Comparison of ENCODE assay signal across 20 mouse cellular contexts in genomic region chr14:118944702-118945101, GRCm38 (mm10). TPM values are rescaled to one million over a fixed set of nuclear protein-coding genes. Genes with fewer than 3 reads are reported as not detected.
DNase-seq lines count a peak whose midpoint lies in the region; ATAC-seq lines count a peak whose summit lies in the region.
"Had no signal": no experiment of that assay in that cellular context is flagged by ENCODE, and none has a peak within 500 bp of the region (broad histone marks: within the 10 kb centered on the region; RNA-seq: fewer than 3 reads in every experiment).

No protein-coding gene starts in this region.

- no peak overlapping the region for H3K4me3 ChIP-seq in heart, embryonic 10.5 days
- H3K4me3 ChIP-seq: embryonic facial prominence, embryonic 10.5 days; embryonic facial prominence, embryonic 12.5 days; forebrain, embryonic 13.5 days; forebrain, embryonic 15.5 days had no signal

- no peaks in the 10 kb centered on the region for H3K9me3 ChIP-seq in heart, embryonic 10.5 days
- H3K9me3 ChIP-seq: embryonic facial prominence, embryonic 10.5 days; embryonic facial prominence, embryonic 12.5 days; forebrain, embryonic 13.5 days; forebrain, embryonic 15.5 days had no signal

- ATAC-seq in granulocyte monocyte progenitor cell, adult 5-6 weeks (replicated peaks; ENCODE audit: poor library complexity, severe bottlenecking), result peak; percentile 62
- peak; percentile 60 for ATAC-seq in megakaryocyte progenitor cell, adult 5-6 weeks (replicated peaks; ENCODE audit: poor library complexity)
- ATAC-seq: forebrain, embryonic 13.5 days; forebrain, embryonic 15.5 days; forebrain, postnatal 0 days had no signal

- peaks cover 23% of the 10 kb centered on the region; the same call in 1 of the 2 replicates for H3K4me1 ChIP-seq in heart, embryonic 10.5 days

- H3K36me3 ChIP-seq in heart, embryonic 10.5 days, result no peaks in the 10 kb centered on the region
- H3K36me3 ChIP-seq: embryonic facial prominence, embryonic 10.5 days; embryonic facial prominence, embryonic 12.5 days; forebrain, embryonic 15.5 days had no signal

- no peaks in the 10 kb centered on the region for H3K27me3 ChIP-seq in heart, embryonic 10.5 days (ENCODE audit: insufficient read depth, poor library complexity, severe bottlenecking)
- H3K27me3 ChIP-seq: embryonic facial prominence, embryonic 12.5 days; forebrain, embryonic 13.5 days; forebrain, embryonic 15.5 days had no signal

- 83% methylated on average over 2 of the region's 2 CpGs for WGBS in heart, embryonic 10.5 days

- DNase-seq in heart, embryonic 10.5 days (ENCODE audit: low spot score), result peak; percentile 52
- DNase-seq in heart, postnatal 4 days, result no peak
- DNase-seq in 416B (ENCODE audit: low read depth), result peak; percentile 46
- no peak for DNase-seq in B cell, adult 2 months
- DNase-seq in adrenal gland, postnatal 25 days, result no peak
- DNase-seq: adrenal gland, adult 2 months; adrenal gland, postnatal 10 days; adrenal gland, postnatal 36 days; cerebellum, adult 11-12 months; cerebellum, adult 2 months; cerebellum, adult 9-10 months; cerebellum, postnatal 10 days; cerebellum, postnatal 25 days; forebrain, postnatal 0 days had no signal

- no peak overlapping the region for H3K27ac ChIP-seq in heart, embryonic 10.5 days
- H3K27ac ChIP-seq: embryonic facial prominence, embryonic 10.5 days; embryonic facial prominence, embryonic 12.5 days; forebrain, embryonic 13.5 days; forebrain, embryonic 15.5 days had no signal

RNA-seq across cellular contexts. Expression of gene Dnajc3, which starts 6.9 kb away (rescaled TPM):
- polyA plus RNA-seq in heart, embryonic 10.5 days (2016; fragmentation: Nextera tagmentation; extraction: Ambion mirVana), result 38.0 and 44.3 TPM in 2 replicates
- 10 to 100 TPM; 28.1 to 28.4 TPM for total RNA-seq in heart, postnatal 4 days (2021)
- total RNA-seq in granulocyte monocyte progenitor cell, adult 5-6 weeks (2014; fragmentation: Nextera tagmentation), result 58.0 and 62.4 TPM in 2 replicates
- total RNA-seq in granulocyte monocyte progenitor cell, adult 5-6 weeks (2017), result 128 and 142 TPM in 2 replicates
- total RNA-seq in megakaryocyte progenitor cell, adult 5-6 weeks (2015), result 69.2 and 72.5 TPM in 2 replicates
- total RNA-seq in megakaryocyte progenitor cell, adult 5-6 weeks (2017), result 116 and 124 TPM in 2 replicates
- total RNA-seq in adrenal gland, postnatal 25 days (2021), result 58.1 and 60.6 TPM in 2 replicates

RNA-seq across cellular contexts. Expression of gene Dzip1, which starts 19.4 kb away (rescaled TPM):
- 8.8 and 15.3 TPM in 2 replicates for polyA plus RNA-seq in heart, embryonic 10.5 days (2016; fragmentation: Nextera tagmentation; extraction: Ambion mirVana)
- 1 to 10 TPM; 4.8 to 6.6 TPM for total RNA-seq in heart, postnatal 4 days (2021)
- total RNA-seq in granulocyte monocyte progenitor cell, adult 5-6 weeks (2014; fragmentation: Nextera tagmentation), result 0.53 TPM in 1 of 2 replicates, not detected in the other
- total RNA-seq in granulocyte monocyte progenitor cell, adult 5-6 weeks (2017), result 1.7 TPM in 1 of 2 replicates, not detected in the other
- 0.46 and 0.49 TPM in 2 replicates for total RNA-seq in megakaryocyte progenitor cell, adult 5-6 weeks (2015)
- 0.03 and 0.92 TPM in 2 replicates for total RNA-seq in megakaryocyte progenitor cell, adult 5-6 weeks (2017)
- 16.0 and 22.7 TPM in 2 replicates for total RNA-seq in adrenal gland, postnatal 25 days (2021)

Comparison
In these comparisons a context has a peak if more than half of its experiments do, and no peak if none do; other contexts are left out.
1. DNase-seq: peak in heart, embryonic 10.5 days (single experiment) and 416B (single experiment); none in heart, postnatal 4 days (single experiment), B cell, adult 2 months (0 of 2) and adrenal gland, postnatal 25 days (single experiment).